Mouse (Mus musculus): Measurements from ENCODE around the gene Des. TPM values are rescaled to one million over a fixed set of nuclear protein-coding genes. Genes with fewer than 3 reads are reported as not detected.

The Des gene
- polyA plus RNA-seq, 1 experiment from 2014 or later, result 43.7 TPM

DNA sequence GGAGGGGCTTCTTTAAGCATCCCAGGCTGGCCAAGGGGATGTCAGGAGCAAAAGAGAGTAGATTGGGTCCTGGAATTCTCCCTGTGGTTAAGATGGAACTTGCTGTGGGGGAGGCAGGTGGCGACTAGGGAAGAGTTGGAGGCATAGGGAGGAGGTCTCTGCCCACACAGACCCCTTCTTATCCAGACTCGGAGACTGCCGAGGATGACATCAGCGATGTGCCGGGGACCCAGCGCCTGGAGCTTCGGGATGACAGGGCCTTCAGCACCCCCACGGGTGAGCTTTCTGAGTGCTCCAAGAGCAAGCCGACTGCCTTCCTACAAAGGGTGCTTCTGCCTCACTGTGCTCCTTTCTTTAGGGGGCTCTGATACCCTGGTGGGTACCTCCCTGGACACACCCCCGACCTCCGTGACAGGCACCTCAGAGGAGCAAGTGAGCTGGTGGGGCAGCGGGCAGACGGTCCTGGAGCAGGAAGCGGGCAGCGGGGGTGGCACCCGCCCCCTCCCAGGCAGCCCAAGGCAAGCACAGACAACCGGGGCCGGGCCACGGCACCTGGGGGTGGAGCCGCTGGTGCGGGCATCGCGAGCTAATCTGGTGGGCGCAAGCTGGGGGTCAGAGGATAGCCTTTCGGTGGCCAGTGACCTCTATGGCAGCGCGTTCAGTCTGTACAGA, 24.5 kb downstream of the Des start:
- WGBS, result 86% methylated on average over 27 of the region's 27 CpGs
- no peak overlapping the region for H3K27ac ChIP-seq (ENCODE audit: low read length)
- H3K4me3 ChIP-seq (ENCODE audit: low read depth, low read length), result no peak overlapping the region
- no peak overlapping the region for H3K9ac ChIP-seq (replicated peaks; ENCODE audit: low read depth, low read length)
- no peak for ATAC-seq (ENCODE audit: insufficient number of reproducible peaks, insufficient read depth, low FRiP score, low read depth)
- H3K27me3 ChIP-seq (ENCODE audit: control insufficient read depth, insufficient read depth, low read length), result peaks cover 22% of the 10 kb centered on the region
- no peaks in the 10 kb centered on the region for H3K9me3 ChIP-seq (ENCODE audit: control insufficient read depth, low read depth, low read length)
- H3K4me2 ChIP-seq (replicated peaks; ENCODE audit: low read depth, low read length), result no peak overlapping the region
- H3K4me1 ChIP-seq (ENCODE audit: control insufficient read depth, insufficient read depth, low read length), result peaks cover 29% of the 10 kb centered on the region
- no peaks in the 10 kb centered on the region for H3K36me3 ChIP-seq (ENCODE audit: control insufficient read depth, insufficient read depth, low read length)

DNA sequence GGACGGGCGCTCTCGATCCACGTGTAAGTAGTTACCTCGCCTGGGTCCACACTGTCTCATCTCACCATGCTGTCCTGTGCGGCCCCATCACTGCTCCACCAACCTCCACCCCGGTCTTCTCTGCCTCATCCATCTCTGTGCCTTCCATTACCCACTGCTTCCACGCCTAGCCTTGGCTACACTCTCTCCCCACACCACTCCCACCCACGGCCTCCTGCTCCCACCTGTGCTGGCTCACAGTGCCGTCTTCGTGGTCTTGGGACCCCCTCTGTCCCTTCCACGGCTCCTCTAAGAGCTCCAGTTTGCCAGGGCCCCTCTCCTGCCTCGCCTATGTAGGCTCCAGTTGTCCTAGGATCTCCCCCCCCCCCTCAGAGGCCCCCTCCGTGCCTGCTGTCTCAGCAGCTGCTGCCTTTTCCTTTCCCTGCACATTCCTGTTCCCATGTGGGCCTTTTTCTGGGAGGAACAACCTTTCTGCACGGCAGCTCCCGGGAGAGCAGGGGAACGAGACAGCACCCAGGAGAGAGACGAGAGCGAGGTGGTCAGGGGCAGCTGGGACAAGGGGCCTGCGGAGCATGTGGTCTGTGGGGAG, 25.1 kb downstream of the Des start:
- 60% methylated on average over 20 of the region's 20 CpGs for WGBS
- no peaks in the 10 kb centered on the region for H3K36me3 ChIP-seq (ENCODE audit: control insufficient read depth, insufficient read depth, low read length)
- no peak for ATAC-seq (ENCODE audit: insufficient number of reproducible peaks, insufficient read depth, low FRiP score, low read depth)
- no peak overlapping the region for H3K4me3 ChIP-seq (ENCODE audit: low read depth, low read length)
- 0 out of 2 replicates have a peak overlapping the region, but pooled peaks have one; percentile 10 for H3K4me2 ChIP-seq (replicated peaks; ENCODE audit: low read depth, low read length)
- no peak overlapping the region for H3K27ac ChIP-seq (ENCODE audit: low read length)
- no peak overlapping the region for H3K9ac ChIP-seq (replicated peaks; ENCODE audit: low read depth, low read length)
- H3K9me3 ChIP-seq (ENCODE audit: control insufficient read depth, low read depth, low read length), result no peaks in the 10 kb centered on the region
- H3K27me3 ChIP-seq (ENCODE audit: control insufficient read depth, insufficient read depth, low read length), result peaks cover 22% of the 10 kb centered on the region
- H3K4me1 ChIP-seq (ENCODE audit: control insufficient read depth, insufficient read depth, low read length), result peaks cover 29% of the 10 kb centered on the region

DNA sequence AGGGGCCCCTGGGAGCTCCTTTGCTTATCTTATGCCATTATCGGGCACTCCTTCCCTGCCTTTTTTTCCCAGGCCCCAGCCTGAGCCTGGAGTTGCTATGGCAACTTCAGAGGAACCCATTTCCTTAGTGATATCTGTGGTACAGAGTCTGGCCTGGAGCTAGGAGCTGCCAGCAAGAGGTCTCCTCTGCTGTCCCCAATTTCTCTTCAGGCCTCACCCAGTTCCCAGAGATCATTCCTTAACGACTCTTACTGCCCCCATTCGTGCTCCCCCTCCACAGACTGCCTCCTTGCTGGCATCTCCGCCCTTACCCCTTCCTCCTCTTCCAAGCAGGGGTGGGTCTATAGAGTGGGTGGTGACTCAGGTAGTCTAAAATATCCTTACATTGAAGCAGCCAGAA, 26.0 kb downstream of the Des start:
- Histone ChIP-seq H3K4me1 (ENCODE audit: control insufficient read depth, insufficient read depth, low read length) (peaks cover 29% of the 10 kb centered on the region), H3K4me2 (replicated peaks; ENCODE audit: low read depth, low read length) (no peak overlapping the region), H3K27me3 (ENCODE audit: control insufficient read depth, insufficient read depth, low read length) (peaks cover 22% of the 10 kb centered on the region), H3K36me3 (ENCODE audit: control insufficient read depth, insufficient read depth, low read length) (no peaks in the 10 kb centered on the region), H3K4me3 (ENCODE audit: low read depth, low read length) (no peak overlapping the region), H3K9me3 (ENCODE audit: control insufficient read depth, low read depth, low read length) (no peaks in the 10 kb centered on the region), H3K27ac (ENCODE audit: low read length) (no peak overlapping the region), H3K9ac (replicated peaks; ENCODE audit: low read depth, low read length) (no peak overlapping the region)
- ATAC-seq (ENCODE audit: insufficient number of reproducible peaks, insufficient read depth, low FRiP score, low read depth), result 0 out of 2 replicates have a peak, but pooled peaks have one; percentile 5
- 30% methylated on average over 4 of the region's 4 CpGs for WGBS

DNA sequence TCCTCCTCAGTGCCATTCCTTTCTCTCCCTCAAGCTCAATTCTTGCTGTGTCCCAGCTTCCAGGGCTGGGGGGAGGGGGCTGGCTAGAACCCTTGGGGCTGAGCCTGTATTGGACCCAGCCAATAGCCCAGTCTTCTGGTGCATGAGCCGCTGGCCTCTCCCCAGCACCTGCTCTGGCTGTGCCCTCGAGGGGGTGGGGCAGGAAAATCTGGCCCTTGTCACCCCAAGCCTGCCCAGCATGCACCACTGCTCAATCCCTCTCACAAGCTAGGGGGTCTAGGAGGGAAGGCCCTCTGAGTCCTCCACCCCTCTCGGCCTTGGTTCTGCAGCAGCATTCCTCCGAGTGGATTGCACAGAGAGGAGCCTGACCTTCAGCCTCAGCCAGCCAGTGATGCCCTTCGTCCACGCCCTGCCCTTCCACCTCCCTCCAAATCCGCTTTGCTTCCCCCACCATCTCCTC, 27.4 kb downstream of the Des start:
- Histone ChIP-seq H3K4me2 (replicated peaks; ENCODE audit: low read depth, low read length) (no peak overlapping the region; the same call in 1 of the 2 replicates), H3K9ac (replicated peaks; ENCODE audit: low read depth, low read length) (no peak overlapping the region; the same call in 1 of the 2 replicates), H3K27me3 (ENCODE audit: control insufficient read depth, insufficient read depth, low read length) (peaks cover 22% of the 10 kb centered on the region), H3K4me3 (ENCODE audit: low read depth, low read length) (no peak overlapping the region), H3K27ac (ENCODE audit: low read length) (no peak overlapping the region), H3K9me3 (ENCODE audit: control insufficient read depth, low read depth, low read length) (no peaks in the 10 kb centered on the region), H3K36me3 (ENCODE audit: control insufficient read depth, insufficient read depth, low read length) (peaks cover 3% of the 10 kb centered on the region; the same call in 1 of the 2 replicates), H3K4me1 (ENCODE audit: control insufficient read depth, insufficient read depth, low read length) (peaks cover 25% of the 10 kb centered on the region)
- 38% methylated on average over 7 of the region's 7 CpGs for WGBS
- no peak for ATAC-seq (ENCODE audit: insufficient number of reproducible peaks, insufficient read depth, low FRiP score, low read depth)

DNA sequence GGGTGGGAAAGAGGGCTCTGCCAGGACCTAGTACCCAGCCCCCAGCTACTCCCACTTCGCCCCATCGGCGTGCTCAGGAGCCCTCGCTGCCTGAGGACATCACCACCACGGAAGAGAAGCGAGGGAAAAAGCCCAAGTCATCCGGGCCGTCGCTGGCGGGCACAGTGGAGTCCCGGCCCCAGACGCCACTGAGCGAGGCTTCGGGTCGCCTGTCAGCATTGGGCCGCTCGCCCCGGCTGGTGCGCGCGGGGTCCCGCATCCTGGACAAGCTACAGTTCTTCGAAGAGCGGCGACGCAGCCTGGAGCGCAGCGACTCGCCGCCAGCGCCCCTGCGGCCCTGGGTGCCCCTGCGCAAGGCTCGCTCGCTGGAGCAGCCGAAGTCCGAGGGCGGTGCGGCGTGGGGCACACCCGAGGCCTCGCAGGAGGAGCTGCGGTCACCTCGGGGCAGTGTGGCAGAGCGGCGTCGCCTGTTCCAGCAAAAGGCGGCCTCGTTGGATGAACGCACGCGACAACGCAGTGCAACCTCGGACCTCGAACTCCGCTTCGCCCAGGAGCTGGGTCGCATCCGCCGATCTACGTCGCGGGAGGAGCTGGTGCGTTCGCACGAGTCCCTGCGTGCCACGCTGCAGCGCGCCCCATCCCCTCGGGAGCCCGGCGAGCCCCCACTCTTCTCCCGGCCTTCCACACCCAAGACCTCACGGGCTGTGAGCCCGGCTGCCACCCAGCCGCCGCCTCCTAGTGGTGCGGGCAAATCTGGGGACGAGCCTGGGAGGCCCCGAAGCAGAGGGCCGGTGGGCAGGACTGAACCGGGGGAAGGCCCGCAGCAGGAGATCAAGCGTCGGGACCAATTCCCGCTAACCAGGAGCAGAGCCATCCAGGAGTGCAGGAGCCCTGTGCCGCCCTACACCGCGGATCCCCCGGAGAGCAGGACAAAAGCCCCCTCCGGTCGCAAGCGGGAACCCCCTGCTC, 28.1 kb downstream of the Des start:
- peaks cover 18% of the 10 kb centered on the region for H3K4me1 ChIP-seq (ENCODE audit: control insufficient read depth, insufficient read depth, low read length)
- no peaks in the 10 kb centered on the region for H3K9me3 ChIP-seq (ENCODE audit: control insufficient read depth, low read depth, low read length)
- H3K27me3 ChIP-seq (ENCODE audit: control insufficient read depth, insufficient read depth, low read length), result peaks cover 22% of the 10 kb centered on the region
- H3K36me3 ChIP-seq (ENCODE audit: control insufficient read depth, insufficient read depth, low read length), result peaks cover 3% of the 10 kb centered on the region; the same call in 1 of the 2 replicates
- H3K9ac ChIP-seq (replicated peaks; ENCODE audit: low read depth, low read length), result no peak overlapping the region; the same call in 1 of the 2 replicates
- H3K27ac ChIP-seq (ENCODE audit: low read length), result no peak overlapping the region
- peak overlapping the region; percentile 17 for H3K4me3 ChIP-seq (ENCODE audit: low read depth, low read length)
- 18% methylated on average over 94 of the region's 94 CpGs for WGBS
- ATAC-seq (ENCODE audit: insufficient number of reproducible peaks, insufficient read depth, low FRiP score, low read depth), result no peak; the same call in 1 of the 2 replicates
- peak overlapping the region; percentile 32 for H3K4me2 ChIP-seq (replicated peaks; ENCODE audit: low read depth, low read length)

DNA sequence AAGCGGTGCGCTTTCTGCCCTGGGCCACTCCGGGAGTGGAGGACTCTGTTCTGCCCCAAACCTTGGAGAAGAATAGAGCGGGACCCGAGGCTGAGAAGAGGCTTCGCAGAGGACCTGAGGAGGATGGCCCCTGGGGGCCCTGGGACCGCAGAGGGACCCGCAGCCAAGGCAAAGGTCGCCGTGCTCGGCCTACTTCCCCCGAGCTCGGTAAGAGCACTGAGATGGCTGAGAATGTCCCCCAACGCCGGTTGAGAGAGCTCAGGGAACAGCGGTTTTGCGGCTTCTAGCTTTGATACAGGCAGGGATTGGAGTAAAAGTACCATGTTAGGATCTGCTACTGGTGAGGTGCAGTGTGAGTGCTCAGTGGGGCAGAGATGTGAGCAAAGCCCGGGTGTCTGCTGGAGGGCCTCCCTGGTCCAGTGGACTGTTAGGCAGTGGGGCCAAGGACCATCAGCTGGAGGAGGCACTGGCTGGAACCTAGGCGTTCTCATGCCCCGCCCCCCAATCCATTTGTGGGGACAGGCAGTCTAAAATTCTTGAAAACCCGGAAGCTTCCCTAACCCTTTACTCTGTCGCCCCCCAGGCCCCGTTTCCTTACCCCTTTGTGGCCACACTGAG, 28.9 kb downstream of the Des start:
- no peak overlapping the region; the same call in 1 of the 2 replicates for H3K4me3 ChIP-seq (ENCODE audit: low read depth, low read length)
- WGBS, result 42% methylated on average over 23 of the region's 23 CpGs
- H3K4me2 ChIP-seq (replicated peaks; ENCODE audit: low read depth, low read length), result peak overlapping the region; percentile 32; the same call in 1 of the 2 replicates
- H3K4me1 ChIP-seq (ENCODE audit: control insufficient read depth, insufficient read depth, low read length), result peaks cover 16% of the 10 kb centered on the region
- peaks cover 22% of the 10 kb centered on the region for H3K27me3 ChIP-seq (ENCODE audit: control insufficient read depth, insufficient read depth, low read length)
- H3K9me3 ChIP-seq (ENCODE audit: control insufficient read depth, low read depth, low read length), result no peaks in the 10 kb centered on the region
- H3K9ac ChIP-seq (replicated peaks; ENCODE audit: low read depth, low read length), result no peak overlapping the region
- peaks cover 3% of the 10 kb centered on the region; the same call in 1 of the 2 replicates for H3K36me3 ChIP-seq (ENCODE audit: control insufficient read depth, insufficient read depth, low read length)
- no peak overlapping the region for H3K27ac ChIP-seq (ENCODE audit: low read length)
- no peak for ATAC-seq (ENCODE audit: insufficient number of reproducible peaks, insufficient read depth, low FRiP score, low read depth)

DNA sequence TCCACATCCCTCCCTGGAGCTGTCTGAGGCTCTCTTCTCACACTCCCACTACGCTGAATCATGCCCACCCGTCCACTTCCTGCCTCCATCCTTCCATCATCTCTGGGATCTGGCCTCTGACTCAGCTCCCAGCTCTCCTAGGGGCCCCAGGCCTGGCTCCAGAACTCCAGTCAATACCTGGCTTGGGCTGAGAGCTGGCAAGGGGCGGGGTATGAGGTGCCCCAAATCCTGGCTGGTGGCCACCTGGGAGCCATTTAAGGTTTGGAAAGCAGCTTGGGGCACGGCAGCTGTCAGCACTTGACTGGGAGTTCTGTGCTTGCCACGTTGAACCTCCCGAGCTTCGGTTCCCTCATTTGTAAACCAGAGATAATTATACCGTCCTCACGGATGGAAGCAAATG, 33.0 kb downstream of the Des start:
- Histone ChIP-seq H3K9me3 (ENCODE audit: control insufficient read depth, low read depth, low read length) (no peaks in the 10 kb centered on the region), H3K4me1 (ENCODE audit: control insufficient read depth, insufficient read depth, low read length) (0 out of 2 replicates have a peak, but pooled peaks cover 1% of the 10 kb centered on the region), H3K36me3 (ENCODE audit: control insufficient read depth, insufficient read depth, low read length) (peaks cover 3% of the 10 kb centered on the region; the same call in 1 of the 2 replicates), H3K4me3 (ENCODE audit: low read depth, low read length) (no peak overlapping the region), H3K4me2 (replicated peaks; ENCODE audit: low read depth, low read length) (no peak overlapping the region), H3K9ac (replicated peaks; ENCODE audit: low read depth, low read length) (no peak overlapping the region), H3K27me3 (ENCODE audit: control insufficient read depth, insufficient read depth, low read length) (peaks cover 12% of the 10 kb centered on the region), H3K27ac (ENCODE audit: low read length) (peak overlapping the region; percentile 21; the same call in 1 of the 2 replicates)
- no peak for ATAC-seq (ENCODE audit: insufficient number of reproducible peaks, insufficient read depth, low FRiP score, low read depth)
- WGBS, result 60% methylated on average over 9 of the region's 9 CpGs
